Mouse (Mus musculus): ENCODE results near the gene Ptprg. TPM values are rescaled to one million over a fixed set of nuclear protein-coding genes. Genes with fewer than 3 reads are reported as not detected.
A peak's percentile ranks its signal among the peaks of the same experiment; 100 is the strongest.

Ptprg gene
- polyA plus RNA-seq, 1 experiment from 2014 or later = 50.1 TPM

GRCm38 (mm10) chr14:11594336-11594735 is 41.0 kb downstream of the Ptprg start:
- H3K4me3 ChIP-seq (replicated peaks; ENCODE audit: low read depth, low read length) = no peak overlapping the region
- ATAC-seq (ENCODE audit: low FRiP score, low TSS enrichment) (no peak), DNase-seq (no peak)
- no peak overlapping the region for H3K27ac ChIP-seq (replicated peaks; ENCODE audit: low read depth, low read length)
- no peaks in the 10 kb centered on the region for H3K27me3 ChIP-seq (ENCODE audit: control insufficient read depth, insufficient read depth, low read length)
- H3K9me3 ChIP-seq (ENCODE audit: control insufficient read depth, low read length) = no peaks in the 10 kb centered on the region
- H3K36me3 ChIP-seq (ENCODE audit: control insufficient read depth, insufficient read depth, low read length) = no peaks in the 10 kb centered on the region
- H3K9ac ChIP-seq (replicated peaks; ENCODE audit: low read length) = no peak overlapping the region
- H3K4me2 ChIP-seq (ENCODE audit: low read length) = no peak overlapping the region
- no peaks in the 10 kb centered on the region for H3K4me1 ChIP-seq (ENCODE audit: control insufficient read depth, insufficient read depth, low read length)
- WGBS = 92% methylated on average over 5 of the region's 5 CpGs

- Histone ChIP-seq H3K36me3 (ENCODE audit: control insufficient read depth, insufficient read depth, low read length) (no peaks in the 10 kb centered on the region), H3K27me3 (ENCODE audit: control insufficient read depth, insufficient read depth, low read length) (no peaks in the 10 kb centered on the region), H3K4me1 (ENCODE audit: control insufficient read depth, insufficient read depth, low read length) (peaks cover 16% of the 10 kb centered on the region), H3K4me2 (ENCODE audit: low read length) (no peak overlapping the region), H3K9ac (replicated peaks; ENCODE audit: low read length) (no peak overlapping the region), H3K9me3 (ENCODE audit: control insufficient read depth, low read length) (no peaks in the 10 kb centered on the region), H3K4me3 (replicated peaks; ENCODE audit: low read depth, low read length) (no peak overlapping the region), H3K27ac (replicated peaks; ENCODE audit: low read depth, low read length) (no peak overlapping the region)
- 63% methylated on average over 8 of the region's 8 CpGs for WGBS
- ATAC-seq (ENCODE audit: low FRiP score, low TSS enrichment) (no peak), DNase-seq (no peak)
These were observed 51.0 kb downstream of the Ptprg start for GRCm38 (mm10) chr14:11604133-11604865.

- Histone ChIP-seq H3K36me3 (ENCODE audit: control insufficient read depth, insufficient read depth, low read length) (no peaks in the 10 kb centered on the region), H3K27me3 (ENCODE audit: control insufficient read depth, insufficient read depth, low read length) (no peaks in the 10 kb centered on the region), H3K9ac (replicated peaks; ENCODE audit: low read length) (no peak overlapping the region), H3K4me2 (ENCODE audit: low read length) (no peak overlapping the region), H3K27ac (replicated peaks; ENCODE audit: low read depth, low read length) (no peak overlapping the region), H3K9me3 (ENCODE audit: control insufficient read depth, low read length) (no peaks in the 10 kb centered on the region), H3K4me1 (ENCODE audit: control insufficient read depth, insufficient read depth, low read length) (peaks cover 9% of the 10 kb centered on the region), H3K4me3 (replicated peaks; ENCODE audit: low read depth, low read length) (no peak overlapping the region)
- WGBS = 53% methylated on average over 8 of the region's 8 CpGs
- DNase-seq = no peak
- ATAC-seq (ENCODE audit: low FRiP score, low TSS enrichment) = no peak
These were observed 55.0 kb downstream of the Ptprg start for GRCm38 (mm10) chr14:11608366-11608765.

GRCm38 (mm10) chr14:11609857-11610582 is 56.7 kb downstream of the Ptprg start:
- no peak overlapping the region for H3K4me2 ChIP-seq (ENCODE audit: low read length)
- no peaks in the 10 kb centered on the region for H3K9me3 ChIP-seq (ENCODE audit: control insufficient read depth, low read length)
- H3K4me1 ChIP-seq (ENCODE audit: control insufficient read depth, insufficient read depth, low read length) = peaks cover 9% of the 10 kb centered on the region
- H3K27ac ChIP-seq (replicated peaks; ENCODE audit: low read depth, low read length) = no peak overlapping the region
- no peak overlapping the region for H3K9ac ChIP-seq (replicated peaks; ENCODE audit: low read length)
- WGBS = 90% methylated on average over 7 of the region's 7 CpGs
- H3K27me3 ChIP-seq (ENCODE audit: control insufficient read depth, insufficient read depth, low read length) = no peaks in the 10 kb centered on the region
- no peaks in the 10 kb centered on the region for H3K36me3 ChIP-seq (ENCODE audit: control insufficient read depth, insufficient read depth, low read length)
- DNase-seq (no peak), ATAC-seq (ENCODE audit: low FRiP score, low TSS enrichment) (no peak)
- H3K4me3 ChIP-seq (replicated peaks; ENCODE audit: low read depth, low read length) = no peak overlapping the region

- Histone ChIP-seq H3K27ac (replicated peaks; ENCODE audit: low read depth, low read length) (no peak overlapping the region), H3K9me3 (ENCODE audit: control insufficient read depth, low read length) (no peaks in the 10 kb centered on the region), H3K4me2 (ENCODE audit: low read length) (no peak overlapping the region), H3K27me3 (ENCODE audit: control insufficient read depth, insufficient read depth, low read length) (no peaks in the 10 kb centered on the region), H3K9ac (replicated peaks; ENCODE audit: low read length) (no peak overlapping the region), H3K4me1 (ENCODE audit: control insufficient read depth, insufficient read depth, low read length) (peaks cover 9% of the 10 kb centered on the region), H3K36me3 (ENCODE audit: control insufficient read depth, insufficient read depth, low read length) (no peaks in the 10 kb centered on the region), H3K4me3 (replicated peaks; ENCODE audit: low read depth, low read length) (no peak overlapping the region)
- no peak for ATAC-seq (ENCODE audit: low FRiP score, low TSS enrichment)
- WGBS = 93% methylated on average over 5 of the region's 5 CpGs
- no peak for DNase-seq
These were observed 59.1 kb downstream of the Ptprg start for GRCm38 (mm10) chr14:11612426-11612825.

- ATAC-seq (ENCODE audit: low FRiP score, low TSS enrichment) = no peak
- 87% methylated on average over 3 of the region's 3 CpGs for WGBS
- no peak overlapping the region for H3K4me3 ChIP-seq (replicated peaks; ENCODE audit: low read depth, low read length)
These were observed 59.8 kb downstream of the Ptprg start for GRCm38 (mm10) chr14:11613146-11613545.

GRCm38 (mm10) chr14:11615697-11616096 is 62.4 kb downstream of the Ptprg start:
- H3K4me3 ChIP-seq (replicated peaks; ENCODE audit: low read depth, low read length) = no peak overlapping the region
- H3K9ac ChIP-seq (replicated peaks; ENCODE audit: low read length) = no peak overlapping the region
- no peaks in the 10 kb centered on the region for H3K9me3 ChIP-seq (ENCODE audit: control insufficient read depth, low read length)
- 56% methylated on average over 3 of the region's 3 CpGs for WGBS
- H3K27ac ChIP-seq (replicated peaks; ENCODE audit: low read depth, low read length) = no peak overlapping the region
- no peak overlapping the region for H3K4me2 ChIP-seq (ENCODE audit: low read length)
- no peaks in the 10 kb centered on the region for H3K27me3 ChIP-seq (ENCODE audit: control insufficient read depth, insufficient read depth, low read length)
- peaks cover 6% of the 10 kb centered on the region; the same call in 1 of the 2 replicates for H3K4me1 ChIP-seq (ENCODE audit: control insufficient read depth, insufficient read depth, low read length)
- H3K36me3 ChIP-seq (ENCODE audit: control insufficient read depth, insufficient read depth, low read length) = no peaks in the 10 kb centered on the region
- DNase-seq (no peak), ATAC-seq (ENCODE audit: low FRiP score, low TSS enrichment) (no peak)

More at GRCm38 (mm10) chr14:11613146-11613545, 59.8 kb downstream of the Ptprg start:
- Histone ChIP-seq H3K27ac (replicated peaks; ENCODE audit: low read depth, low read length) (no peak overlapping the region), H3K4me2 (ENCODE audit: low read length) (no peak overlapping the region), H3K9me3 (ENCODE audit: control insufficient read depth, low read length) (no peaks in the 10 kb centered on the region), H3K9ac (replicated peaks; ENCODE audit: low read length) (no peak overlapping the region), H3K27me3 (ENCODE audit: control insufficient read depth, insufficient read depth, low read length) (no peaks in the 10 kb centered on the region), H3K36me3 (ENCODE audit: control insufficient read depth, insufficient read depth, low read length) (no peaks in the 10 kb centered on the region), H3K4me1 (ENCODE audit: control insufficient read depth, insufficient read depth, low read length) (peaks cover 7% of the 10 kb centered on the region)
- DNase-seq = no peak

- 80% methylated on average over 6 of the region's 6 CpGs for WGBS
- Histone ChIP-seq H3K9ac (replicated peaks; ENCODE audit: low read length) (no peak overlapping the region), H3K4me1 (ENCODE audit: control insufficient read depth, insufficient read depth, low read length) (peaks cover 16% of the 10 kb centered on the region), H3K27ac (replicated peaks; ENCODE audit: low read depth, low read length) (no peak overlapping the region), H3K4me2 (ENCODE audit: low read length) (no peak overlapping the region), H3K27me3 (ENCODE audit: control insufficient read depth, insufficient read depth, low read length) (no peaks in the 10 kb centered on the region), H3K36me3 (ENCODE audit: control insufficient read depth, insufficient read depth, low read length) (no peaks in the 10 kb centered on the region), H3K9me3 (ENCODE audit: control insufficient read depth, low read length) (no peaks in the 10 kb centered on the region), H3K4me3 (replicated peaks; ENCODE audit: low read depth, low read length) (no peak overlapping the region)
- DNase-seq (peak; percentile 29), ATAC-seq (ENCODE audit: low FRiP score, low TSS enrichment) (no peak)
These were observed 64.0 kb downstream of the Ptprg start for GRCm38 (mm10) chr14:11617362-11617761.

Measured in midbrain, embryonic 14.5 days (tissue).